Mouse (Mus musculus): ENCODE results near the gene Slc5a5. TPM values are rescaled to one million over a fixed set of nuclear protein-coding genes. Genes with fewer than 3 reads are reported as not detected.
A peak's percentile ranks its signal among the peaks of the same experiment; 100 is the strongest.

The Slc5a5 gene
- polyA plus RNA-seq, 1 experiment from 2014 or later, result 0.12 TPM

GRCm38 (mm10) chr8:70905463-70905830, 12.9 kb upstream of the Slc5a5 start:
- Histone ChIP-seq H3K36me3 (ENCODE audit: insufficient read depth, low read length) (no peaks in the 10 kb centered on the region), H3K27me3 (replicated peaks; ENCODE audit: insufficient read depth, low read length) (no peaks in the 10 kb centered on the region), H3K9ac (replicated peaks; ENCODE audit: low read depth) (peak overlapping the region; percentile 56; the same call in 1 of the 2 replicates), H3K27ac (ENCODE audit: low read length) (peak overlapping the region; percentile 74), H3K4me1 (ENCODE audit: insufficient read depth, low read depth, low read length) (peaks cover 7% of the 10 kb centered on the region), H3K4me2 (replicated peaks; ENCODE audit: low read depth, low read length) (peak overlapping the region; percentile 90), H3K9me3 (ENCODE audit: low read length) (no peaks in the 10 kb centered on the region), H3K4me3 (ENCODE audit: low read depth, low read length) (peak overlapping the region; percentile 74)
- WGBS, result 13% methylated on average over 8 of the region's 8 CpGs
- no peak for DNase-seq (ENCODE audit: low spot score)
- TF ChIP-seq CTCF (IDR thresholded peaks at IDR 0.05) (no peak), EP300 (IDR thresholded peaks at IDR 0.05) (no peak)
- ATAC-seq, result no peak

- peak; percentile 70 for ATAC-seq
- Histone ChIP-seq H3K4me2 (replicated peaks; ENCODE audit: low read depth, low read length) (no peak overlapping the region), H3K4me3 (ENCODE audit: low read depth, low read length) (no peak overlapping the region), H3K9ac (replicated peaks; ENCODE audit: low read depth) (no peak overlapping the region), H3K4me1 (ENCODE audit: insufficient read depth, low read depth, low read length) (peaks cover 7% of the 10 kb centered on the region), H3K9me3 (ENCODE audit: low read length) (no peaks in the 10 kb centered on the region), H3K27me3 (replicated peaks; ENCODE audit: insufficient read depth, low read length) (no peaks in the 10 kb centered on the region), H3K27ac (ENCODE audit: low read length) (0 out of 2 replicates have a peak overlapping the region, but pooled peaks have one; percentile 22), H3K36me3 (ENCODE audit: insufficient read depth, low read length) (no peaks in the 10 kb centered on the region)
- WGBS, result 35% methylated on average over 4 of the region's 4 CpGs
- DNase-seq (ENCODE audit: low spot score), result peak; percentile 89
- TF ChIP-seq CTCF (IDR thresholded peaks at IDR 0.05) (no peak), EP300 (IDR thresholded peaks at IDR 0.05) (peak; percentile 77)
Measured at GRCm38 (mm10) chr8:70904532-70904931, 12.0 kb upstream of the Slc5a5 start.

GRCm38 (mm10) chr8:70903582-70903981, 11.0 kb upstream of the Slc5a5 start:
- H3K27me3 ChIP-seq (replicated peaks; ENCODE audit: insufficient read depth, low read length), result no peaks in the 10 kb centered on the region
- no peaks in the 10 kb centered on the region for H3K36me3 ChIP-seq (ENCODE audit: insufficient read depth, low read length)
- ATAC-seq (no peak), DNase-seq (ENCODE audit: low spot score) (no peak)
- no peaks in the 10 kb centered on the region for H3K9me3 ChIP-seq (ENCODE audit: low read length)
- H3K4me1 ChIP-seq (ENCODE audit: insufficient read depth, low read depth, low read length), result peaks cover 7% of the 10 kb centered on the region
- H3K27ac ChIP-seq (ENCODE audit: low read length), result no peak overlapping the region
- no peak overlapping the region for H3K4me2 ChIP-seq (replicated peaks; ENCODE audit: low read depth, low read length)
- no peak overlapping the region for H3K9ac ChIP-seq (replicated peaks; ENCODE audit: low read depth)
- H3K4me3 ChIP-seq (ENCODE audit: low read depth, low read length), result no peak overlapping the region
- TF ChIP-seq EP300 (IDR thresholded peaks at IDR 0.05) (no peak), CTCF (IDR thresholded peaks at IDR 0.05) (no peak)

DNA sequence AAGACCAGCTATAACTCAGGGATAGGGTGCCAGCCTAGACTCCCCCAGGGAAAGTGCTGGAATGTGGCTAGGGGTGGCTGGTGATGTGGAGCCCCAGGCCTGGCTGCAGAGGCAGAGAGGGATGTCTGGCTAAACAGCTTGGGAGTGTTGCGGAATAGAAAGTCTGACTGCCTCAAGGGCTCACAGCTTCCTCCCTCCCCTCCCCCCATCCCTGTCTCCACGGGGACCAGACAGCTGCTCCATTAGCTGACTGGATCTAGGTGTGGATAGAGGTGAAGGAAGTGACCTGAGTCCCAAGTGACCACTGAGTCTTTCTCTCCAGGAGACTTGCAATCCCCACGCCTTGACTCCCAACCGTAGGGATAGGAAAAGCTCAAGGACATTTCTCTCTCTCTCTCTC, 10.6 kb upstream of the Slc5a5 start:
- 36% methylated on average over 4 of the region's 4 CpGs for WGBS
- no peak for TF ChIP-seq EP300 (IDR thresholded peaks at IDR 0.05)
- no peak for TF ChIP-seq CTCF (IDR thresholded peaks at IDR 0.05)
- Histone ChIP-seq H3K9ac (replicated peaks; ENCODE audit: low read depth) (no peak overlapping the region), H3K27me3 (replicated peaks; ENCODE audit: insufficient read depth, low read length) (no peaks in the 10 kb centered on the region), H3K27ac (ENCODE audit: low read length) (no peak overlapping the region), H3K36me3 (ENCODE audit: insufficient read depth, low read length) (no peaks in the 10 kb centered on the region), H3K4me2 (replicated peaks; ENCODE audit: low read depth, low read length) (no peak overlapping the region), H3K9me3 (ENCODE audit: low read length) (no peaks in the 10 kb centered on the region), H3K4me3 (ENCODE audit: low read depth, low read length) (no peak overlapping the region), H3K4me1 (ENCODE audit: insufficient read depth, low read depth, low read length) (peaks cover 7% of the 10 kb centered on the region)
- DNase-seq (ENCODE audit: low spot score) (no peak), ATAC-seq (no peak)

GRCm38 (mm10) chr8:70902211-70902610, 9.7 kb upstream of the Slc5a5 start:
- H3K4me3 ChIP-seq (ENCODE audit: low read depth, low read length), result no peak overlapping the region
- no peak overlapping the region for H3K9ac ChIP-seq (replicated peaks; ENCODE audit: low read depth)
- no peak overlapping the region for H3K27ac ChIP-seq (ENCODE audit: low read length)
- DNase-seq (ENCODE audit: low spot score), result no peak
- ATAC-seq, result no peak
- no peaks in the 10 kb centered on the region for H3K9me3 ChIP-seq (ENCODE audit: low read length)
- TF ChIP-seq CTCF (IDR thresholded peaks at IDR 0.05) (no peak), EP300 (IDR thresholded peaks at IDR 0.05) (no peak)
- H3K36me3 ChIP-seq (ENCODE audit: insufficient read depth, low read length), result no peaks in the 10 kb centered on the region
- 27% methylated on average over 5 of the region's 5 CpGs for WGBS
- H3K4me2 ChIP-seq (replicated peaks; ENCODE audit: low read depth, low read length), result no peak overlapping the region
- H3K27me3 ChIP-seq (replicated peaks; ENCODE audit: insufficient read depth, low read length), result no peaks in the 10 kb centered on the region
- peaks cover 7% of the 10 kb centered on the region for H3K4me1 ChIP-seq (ENCODE audit: insufficient read depth, low read depth, low read length)

DNA sequence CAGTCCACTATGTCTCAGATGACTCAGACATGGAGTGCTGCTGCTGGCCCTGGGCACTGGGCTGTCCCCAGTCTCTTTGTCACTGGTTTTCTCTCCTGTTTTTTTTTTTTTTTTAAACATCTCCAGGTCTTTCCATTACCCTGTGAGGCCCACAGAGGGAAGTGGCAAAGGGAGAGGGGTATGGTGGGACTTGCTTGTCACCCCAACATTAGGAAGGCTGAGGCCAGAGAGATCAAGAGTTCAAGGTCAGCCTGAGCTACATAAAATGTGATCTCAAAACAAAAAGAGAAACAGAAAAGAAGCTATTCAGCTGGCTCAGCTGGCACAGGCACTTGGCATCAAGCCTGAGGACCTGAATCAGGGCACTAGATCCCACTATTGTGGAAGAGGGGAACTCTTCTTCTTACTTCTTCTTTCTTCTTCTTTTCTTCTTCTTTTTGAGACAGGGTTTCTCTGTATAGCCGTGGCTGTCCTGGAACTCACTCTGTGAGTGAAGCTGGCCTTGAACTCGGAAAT, 8.4 kb upstream of the Slc5a5 start:
- Histone ChIP-seq H3K9ac (replicated peaks; ENCODE audit: low read depth) (no peak overlapping the region), H3K27me3 (replicated peaks; ENCODE audit: insufficient read depth, low read length) (no peaks in the 10 kb centered on the region), H3K27ac (ENCODE audit: low read length) (no peak overlapping the region), H3K4me2 (replicated peaks; ENCODE audit: low read depth, low read length) (no peak overlapping the region), H3K4me1 (ENCODE audit: insufficient read depth, low read depth, low read length) (peaks cover 7% of the 10 kb centered on the region; the same call in 1 of the 2 replicates), H3K9me3 (ENCODE audit: low read length) (no peaks in the 10 kb centered on the region), H3K4me3 (ENCODE audit: low read depth, low read length) (no peak overlapping the region), H3K36me3 (ENCODE audit: insufficient read depth, low read length) (no peaks in the 10 kb centered on the region)
- TF ChIP-seq CTCF (IDR thresholded peaks at IDR 0.05), result no peak
- TF ChIP-seq EP300 (IDR thresholded peaks at IDR 0.05), result no peak
- ATAC-seq (no peak), DNase-seq (ENCODE audit: low spot score) (no peak)
- 64% methylated on average over 2 of the region's 2 CpGs for WGBS

DNA sequence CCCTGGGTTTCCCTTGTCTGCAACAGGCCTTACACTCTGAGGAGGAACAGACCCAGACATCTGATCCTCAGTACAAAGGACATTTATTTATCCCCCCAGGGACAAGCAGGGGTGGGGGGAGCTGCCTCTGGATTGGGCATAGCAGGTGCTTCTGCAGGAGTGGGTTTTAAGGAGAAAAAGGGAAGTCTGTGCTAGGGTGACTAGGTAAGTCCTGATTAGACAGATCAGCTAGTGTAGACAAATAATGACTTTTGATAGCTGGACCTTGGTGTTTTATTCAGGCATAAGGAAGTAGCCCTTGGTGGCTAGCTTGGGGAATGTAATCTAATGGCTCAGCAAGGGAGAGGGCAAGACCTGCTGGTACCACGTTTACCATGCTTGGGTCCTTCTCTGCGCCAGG, 6.7 kb upstream of the Slc5a5 start:
- no peak for TF ChIP-seq EP300 (IDR thresholded peaks at IDR 0.05)
- TF ChIP-seq CTCF (IDR thresholded peaks at IDR 0.05), result no peak
- H3K9me3 ChIP-seq (ENCODE audit: low read length), result no peaks in the 10 kb centered on the region
- H3K36me3 ChIP-seq (ENCODE audit: insufficient read depth, low read length), result peaks cover 10% of the 10 kb centered on the region
- no peak overlapping the region for H3K9ac ChIP-seq (replicated peaks; ENCODE audit: low read depth)
- H3K27me3 ChIP-seq (replicated peaks; ENCODE audit: insufficient read depth, low read length), result no peaks in the 10 kb centered on the region
- no peak overlapping the region for H3K4me2 ChIP-seq (replicated peaks; ENCODE audit: low read depth, low read length)
- ATAC-seq (no peak), DNase-seq (ENCODE audit: low spot score) (no peak)
- no peak overlapping the region for H3K27ac ChIP-seq (ENCODE audit: low read length)
- WGBS, result 80% methylated on average over 2 of the region's 2 CpGs
- H3K4me1 ChIP-seq (ENCODE audit: insufficient read depth, low read depth, low read length), result peaks cover 7% of the 10 kb centered on the region; the same call in 1 of the 2 replicates
- no peak overlapping the region for H3K4me3 ChIP-seq (ENCODE audit: low read depth, low read length)
